Mouse (Mus musculus) adrenal gland, postnatal 36 days (tissue): ENCODE data around the gene Actrt2. TPM values are rescaled to one million over a fixed set of nuclear protein-coding genes. Genes with fewer than 3 reads are reported as not detected.

ENCODE experiments used
- DNase-seq, 2 experiments: peaks; one replicate each; pipeline ENCODE4 v3.0.0; 2021; ENCODE audit warnings: mixed read lengths in 1 of 2
- long read RNA-seq, 2 experiments: library from polyadenylated mRNA; stranded (forward); transcript quantifications; one replicate each; pipeline ENCODE4 v2.0.0; 2021; ENCODE audit warnings: borderline sequencing depth in 2 of 2
- total RNA-seq, 2 experiments: library from RNA; stranded (reverse); gene quantifications; 2 replicates each; pipeline ENCODE4 v1.2.3; 2021

Gene Actrt2
- total RNA-seq, result not detected
- long read RNA-seq, experiment 1, result 0 reads
- long read RNA-seq, experiment 2, result 0 reads

GRCm38 (mm10) chr4:154667767-154668166, at the start of gene Actrt2:
TSS of gene Actrt2 (minus strand) at chr4:154667867.
- DNase-seq, result no peak

- DNase-seq, result no peak
Observed at GRCm38 (mm10) chr4:154709391-154710107, 41.9 kb upstream of the Actrt2 start.

- DNase-seq, result no peak
Observed at GRCm38 (mm10) chr4:154708811-154709210, 41.1 kb upstream of the Actrt2 start.

- DNase-seq, result no peak
Observed at GRCm38 (mm10) chr4:154708223-154708622, 40.6 kb upstream of the Actrt2 start.

- no peak for DNase-seq
Observed at GRCm38 (mm10) chr4:154707521-154707920, 39.9 kb upstream of the Actrt2 start.

- no peak for DNase-seq
Observed at GRCm38 (mm10) chr4:154706442-154706841, 38.8 kb upstream of the Actrt2 start.

GRCm38 (mm10) chr4:154705681-154706080, 38.0 kb upstream of the Actrt2 start:
- DNase-seq, result no peak

- DNase-seq, result no peak
Observed at GRCm38 (mm10) chr4:154705056-154705455, 37.4 kb upstream of the Actrt2 start.

- DNase-seq, result no peak
Observed at GRCm38 (mm10) chr4:154704591-154704990, 36.9 kb upstream of the Actrt2 start.

GRCm38 (mm10) chr4:154703426-154704070, 35.9 kb upstream of the Actrt2 start:
- no peak for DNase-seq

GRCm38 (mm10) chr4:154702931-154703330, 35.3 kb upstream of the Actrt2 start:
- DNase-seq, result no peak

GRCm38 (mm10) chr4:154702186-154702585, 34.5 kb upstream of the Actrt2 start:
- no peak for DNase-seq

- no peak for DNase-seq
Observed at GRCm38 (mm10) chr4:154700921-154701412, 33.3 kb upstream of the Actrt2 start.

GRCm38 (mm10) chr4:154700436-154700835, 32.8 kb upstream of the Actrt2 start:
- no peak for DNase-seq

- no peak for DNase-seq
Observed at GRCm38 (mm10) chr4:154699236-154699635, 31.6 kb upstream of the Actrt2 start.

GRCm38 (mm10) chr4:154698631-154699030, 31.0 kb upstream of the Actrt2 start:
- DNase-seq, result no peak

- no peak for DNase-seq
Observed at GRCm38 (mm10) chr4:154698021-154698590, 30.4 kb upstream of the Actrt2 start.

GRCm38 (mm10) chr4:154697476-154697875, 29.8 kb upstream of the Actrt2 start:
- no peak for DNase-seq

GRCm38 (mm10) chr4:154696552-154696951, 28.9 kb upstream of the Actrt2 start:
- no peak for DNase-seq

- DNase-seq, result no peak
Observed at GRCm38 (mm10) chr4:154696146-154696545, 28.5 kb upstream of the Actrt2 start.

- DNase-seq, result no peak
Observed at GRCm38 (mm10) chr4:154694361-154694760, 26.7 kb upstream of the Actrt2 start.

GRCm38 (mm10) chr4:154693348-154694015, 25.8 kb upstream of the Actrt2 start:
- DNase-seq, result no peak
